Mouse (Mus musculus): ENCODE data around the gene Olfr582. TPM values are rescaled to one million over a fixed set of nuclear protein-coding genes. Genes with fewer than 3 reads are reported as not detected.

Olfr582 gene
- not detected for polyA plus RNA-seq (2014; fragmentation: Illumina TruSeq; extraction: RNeasy Lipid Tissue Mini Kit (QIAGEN cat#74804); ENCODE audit: low read depth, low replicate concordance)

GRCm38 (mm10) chr7:103037724-103038123 lies at the start of gene Olfr582:
Gene Olfr582 (plus strand): TSS chr7:103038024.

GRCm38 (mm10) chr7:102989224-102989623 lies 48.6 kb upstream of the Olfr582 start, which contains the start of gene Olfr578:
Gene Olfr578 (minus strand): TSS chr7:102989324.

GRCm38 (mm10) chr7:103051000-103051399 lies 13.2 kb downstream of the Olfr582 start, which contains the start of gene Olfr583:
Gene Olfr583 (plus strand): TSS chr7:103051300.

GRCm38 (mm10) chr7:103081585-103081984 lies 43.8 kb downstream of the Olfr582 start, which contains the start of gene Olfr584:
Gene Olfr584 (plus strand): TSS chr7:103081885.

Other genes with a start within 250 kb of the Olfr582 start
- not detected for gene Olfr564, start 234.5 kb upstream of the Olfr582 start, polyA plus RNA-seq (2014; fragmentation: Illumina TruSeq; extraction: RNeasy Lipid Tissue Mini Kit (QIAGEN cat#74804); ENCODE audit: low read depth, low replicate concordance)
- gene Olfr566, start 179.3 kb upstream of the Olfr582 start, polyA plus RNA-seq (2014; fragmentation: Illumina TruSeq; extraction: RNeasy Lipid Tissue Mini Kit (QIAGEN cat#74804); ENCODE audit: low read depth, low replicate concordance), result not detected
- gene Olfr568, start 160.9 kb upstream of the Olfr582 start, polyA plus RNA-seq (2014; fragmentation: Illumina TruSeq; extraction: RNeasy Lipid Tissue Mini Kit (QIAGEN cat#74804); ENCODE audit: low read depth, low replicate concordance), result not detected
- gene Olfr569, start 147.1 kb upstream of the Olfr582 start, polyA plus RNA-seq (2014; fragmentation: Illumina TruSeq; extraction: RNeasy Lipid Tissue Mini Kit (QIAGEN cat#74804); ENCODE audit: low read depth, low replicate concordance), result not detected
- not detected for gene Olfr570, start 143.4 kb upstream of the Olfr582 start, polyA plus RNA-seq (2014; fragmentation: Illumina TruSeq; extraction: RNeasy Lipid Tissue Mini Kit (QIAGEN cat#74804); ENCODE audit: low read depth, low replicate concordance)
- gene Olfr571, start 120.5 kb upstream of the Olfr582 start, polyA plus RNA-seq (2014; fragmentation: Illumina TruSeq; extraction: RNeasy Lipid Tissue Mini Kit (QIAGEN cat#74804); ENCODE audit: low read depth, low replicate concordance), result not detected
- not detected for gene Olfr572, start 113.6 kb upstream of the Olfr582 start, polyA plus RNA-seq (2014; fragmentation: Illumina TruSeq; extraction: RNeasy Lipid Tissue Mini Kit (QIAGEN cat#74804); ENCODE audit: low read depth, low replicate concordance)
- not detected for gene Olfr573-ps1, start 95.4 kb upstream of the Olfr582 start, polyA plus RNA-seq (2014; fragmentation: Illumina TruSeq; extraction: RNeasy Lipid Tissue Mini Kit (QIAGEN cat#74804); ENCODE audit: low read depth, low replicate concordance)
- gene Olfr574, start 89.6 kb upstream of the Olfr582 start, polyA plus RNA-seq (2014; fragmentation: Illumina TruSeq; extraction: RNeasy Lipid Tissue Mini Kit (QIAGEN cat#74804); ENCODE audit: low read depth, low replicate concordance), result not detected
- gene Olfr575, start 79.2 kb upstream of the Olfr582 start, polyA plus RNA-seq (2014; fragmentation: Illumina TruSeq; extraction: RNeasy Lipid Tissue Mini Kit (QIAGEN cat#74804); ENCODE audit: low read depth, low replicate concordance), result not detected
- gene Olfr576, start 75.4 kb upstream of the Olfr582 start, polyA plus RNA-seq (2014; fragmentation: Illumina TruSeq; extraction: RNeasy Lipid Tissue Mini Kit (QIAGEN cat#74804); ENCODE audit: low read depth, low replicate concordance), result not detected
- gene Olfr577, start 62.1 kb upstream of the Olfr582 start, polyA plus RNA-seq (2014; fragmentation: Illumina TruSeq; extraction: RNeasy Lipid Tissue Mini Kit (QIAGEN cat#74804); ENCODE audit: low read depth, low replicate concordance), result not detected
- not detected for gene Olfr578, start 48.7 kb upstream of the Olfr582 start, polyA plus RNA-seq (2014; fragmentation: Illumina TruSeq; extraction: RNeasy Lipid Tissue Mini Kit (QIAGEN cat#74804); ENCODE audit: low read depth, low replicate concordance)
- gene Olfr583, start 13.3 kb downstream of the Olfr582 start, polyA plus RNA-seq (2014; fragmentation: Illumina TruSeq; extraction: RNeasy Lipid Tissue Mini Kit (QIAGEN cat#74804); ENCODE audit: low read depth, low replicate concordance), result not detected
- not detected for gene Olfr584, start 43.9 kb downstream of the Olfr582 start, polyA plus RNA-seq (2014; fragmentation: Illumina TruSeq; extraction: RNeasy Lipid Tissue Mini Kit (QIAGEN cat#74804); ENCODE audit: low read depth, low replicate concordance)
- gene Olfr585, start 59.7 kb downstream of the Olfr582 start, polyA plus RNA-seq (2014; fragmentation: Illumina TruSeq; extraction: RNeasy Lipid Tissue Mini Kit (QIAGEN cat#74804); ENCODE audit: low read depth, low replicate concordance), result not detected
- gene Olfr586, start 87.6 kb downstream of the Olfr582 start, polyA plus RNA-seq (2014; fragmentation: Illumina TruSeq; extraction: RNeasy Lipid Tissue Mini Kit (QIAGEN cat#74804); ENCODE audit: low read depth, low replicate concordance), result not detected
- gene Olfr588-ps1, start 102.9 kb downstream of the Olfr582 start, polyA plus RNA-seq (2014; fragmentation: Illumina TruSeq; extraction: RNeasy Lipid Tissue Mini Kit (QIAGEN cat#74804); ENCODE audit: low read depth, low replicate concordance), result not detected
- gene Olfr589, start 118.3 kb downstream of the Olfr582 start, polyA plus RNA-seq (2014; fragmentation: Illumina TruSeq; extraction: RNeasy Lipid Tissue Mini Kit (QIAGEN cat#74804); ENCODE audit: low read depth, low replicate concordance), result not detected
- not detected for gene Olfr591, start 140.3 kb downstream of the Olfr582 start, polyA plus RNA-seq (2014; fragmentation: Illumina TruSeq; extraction: RNeasy Lipid Tissue Mini Kit (QIAGEN cat#74804); ENCODE audit: low read depth, low replicate concordance)
- not detected for gene Olfr592, start 146.8 kb downstream of the Olfr582 start, polyA plus RNA-seq (2014; fragmentation: Illumina TruSeq; extraction: RNeasy Lipid Tissue Mini Kit (QIAGEN cat#74804); ENCODE audit: low read depth, low replicate concordance)
- not detected for gene Olfr593, start 173.8 kb downstream of the Olfr582 start, polyA plus RNA-seq (2014; fragmentation: Illumina TruSeq; extraction: RNeasy Lipid Tissue Mini Kit (QIAGEN cat#74804); ENCODE audit: low read depth, low replicate concordance)
- gene Olfr594, start 179.0 kb downstream of the Olfr582 start, polyA plus RNA-seq (2014; fragmentation: Illumina TruSeq; extraction: RNeasy Lipid Tissue Mini Kit (QIAGEN cat#74804); ENCODE audit: low read depth, low replicate concordance), result not detected
- gene Usp17ld, start 214.5 kb downstream of the Olfr582 start, polyA plus RNA-seq (2014; fragmentation: Illumina TruSeq; extraction: RNeasy Lipid Tissue Mini Kit (QIAGEN cat#74804); ENCODE audit: low read depth, low replicate concordance), result not detected

All from heart, adult 10 weeks (tissue).